Mouse (Mus musculus): Measurements from ENCODE around the gene Rfc2.

Rfc2 gene

DNA sequence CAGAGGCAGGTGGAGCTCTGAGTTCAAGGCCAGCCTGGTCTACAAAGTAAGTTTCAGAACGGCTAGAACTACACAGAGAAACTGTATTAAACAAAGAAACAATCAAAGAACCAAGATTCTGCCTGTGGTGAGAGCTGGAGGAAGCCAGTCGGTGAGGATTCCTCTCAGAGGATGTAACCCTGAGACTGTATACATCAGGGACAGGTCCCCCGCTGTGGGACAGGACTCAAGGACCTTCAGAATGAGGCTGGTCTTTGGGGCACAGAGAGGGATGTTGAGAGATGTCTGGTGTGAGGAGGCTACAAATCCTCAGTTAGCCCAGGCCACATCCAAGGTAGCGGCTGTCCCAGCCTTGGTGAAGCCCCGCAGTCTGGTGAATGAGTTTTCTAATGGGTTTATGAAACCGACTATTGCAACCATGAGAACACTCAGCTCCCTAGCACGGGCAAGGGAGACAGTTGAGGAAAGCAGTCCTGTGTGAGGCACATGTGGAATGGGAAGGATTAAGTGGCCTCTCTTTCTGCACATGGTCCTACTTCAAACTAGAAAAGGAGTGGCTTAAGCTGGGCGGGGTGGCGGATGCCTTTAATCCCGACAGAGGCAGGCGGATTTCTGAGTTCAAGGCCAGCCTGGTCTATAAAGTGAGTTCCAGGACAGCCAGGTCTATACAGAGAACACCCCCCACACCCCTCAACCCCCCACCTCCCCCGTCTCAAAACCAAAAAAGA, 28.9 kb downstream of the Rfc2 start:
- no peak for DNase-seq (ENCODE audit: low spot score in 2 of 2)

DNA sequence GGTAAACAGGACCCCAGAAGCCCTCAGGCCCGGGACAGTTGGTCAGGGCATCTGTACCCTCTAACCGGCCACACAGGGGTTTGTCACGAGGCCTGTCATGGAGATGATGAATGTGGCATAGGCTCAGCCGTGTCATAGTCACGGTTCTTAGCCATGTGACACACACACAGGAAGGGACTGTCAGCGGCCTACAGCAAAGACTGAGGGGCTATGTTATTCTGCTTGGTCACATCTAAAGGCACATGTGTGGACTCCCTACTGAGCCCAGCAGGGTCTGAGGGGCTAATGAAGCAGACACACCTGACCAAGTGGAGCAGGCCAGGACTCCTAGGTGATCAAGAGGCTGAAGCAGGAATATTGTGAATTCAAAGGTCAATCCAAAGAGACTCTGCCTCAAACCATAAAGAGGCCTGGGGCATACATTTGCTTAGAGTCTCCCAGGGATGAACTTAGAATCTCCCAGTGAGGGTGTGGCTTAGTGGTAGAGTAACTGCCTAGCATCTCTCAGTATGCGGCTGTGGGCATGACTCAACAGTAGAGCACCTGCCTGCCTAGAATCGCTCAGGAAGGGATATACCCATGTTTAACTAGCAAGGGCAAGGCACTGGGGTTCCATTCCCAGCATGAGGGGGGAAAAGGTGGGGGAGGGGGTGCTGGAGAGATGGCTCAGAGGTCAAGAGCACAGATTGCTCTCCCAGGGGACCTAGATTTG, 30.8 kb downstream of the Rfc2 start:
- no peak for DNase-seq (ENCODE audit: low spot score in 2 of 2)

DNA sequence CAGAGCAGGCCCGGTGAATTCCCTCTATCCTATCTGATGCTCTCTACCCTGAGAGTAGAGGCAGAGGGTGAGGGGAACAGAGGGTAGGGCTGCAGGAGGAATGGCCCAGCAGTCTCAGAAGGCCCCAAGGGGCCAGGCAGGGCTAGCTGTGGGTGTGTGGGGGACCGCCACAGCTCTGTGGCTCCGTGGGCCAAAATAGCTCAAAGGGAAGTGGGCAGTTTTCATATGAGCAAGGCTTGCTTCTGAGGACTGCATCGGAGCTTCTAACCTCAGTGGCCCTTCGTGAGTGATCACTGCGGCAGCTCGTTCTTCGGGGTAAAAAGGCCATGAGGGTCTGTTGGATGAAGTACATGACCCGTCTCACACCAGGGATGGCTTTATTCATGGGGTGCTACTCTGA, 32.6 kb downstream of the Rfc2 start:
- DNase-seq (ENCODE audit: low spot score in 2 of 2): no peak

DNA sequence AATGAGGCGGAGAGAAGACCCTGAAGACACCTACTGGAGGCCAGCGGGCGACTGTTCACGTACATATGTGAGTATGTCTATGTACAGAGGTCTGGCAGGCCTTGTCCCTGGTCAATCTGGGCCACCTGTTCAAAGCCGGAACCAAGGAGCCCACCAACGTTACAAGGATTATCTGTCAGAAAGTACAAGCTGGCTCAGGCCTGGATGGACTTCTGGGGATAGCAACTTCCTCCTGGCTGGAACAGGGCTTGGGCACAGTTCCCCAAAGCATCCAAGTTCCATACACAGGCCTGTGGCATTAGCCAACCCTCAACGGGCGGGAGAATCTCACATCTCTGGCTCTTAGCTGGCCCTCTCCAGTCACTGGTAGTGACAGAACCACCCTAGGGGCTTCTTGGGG, 33.1 kb downstream of the Rfc2 start:
- no peak for DNase-seq (ENCODE audit: low spot score in 2 of 2)

DNA sequence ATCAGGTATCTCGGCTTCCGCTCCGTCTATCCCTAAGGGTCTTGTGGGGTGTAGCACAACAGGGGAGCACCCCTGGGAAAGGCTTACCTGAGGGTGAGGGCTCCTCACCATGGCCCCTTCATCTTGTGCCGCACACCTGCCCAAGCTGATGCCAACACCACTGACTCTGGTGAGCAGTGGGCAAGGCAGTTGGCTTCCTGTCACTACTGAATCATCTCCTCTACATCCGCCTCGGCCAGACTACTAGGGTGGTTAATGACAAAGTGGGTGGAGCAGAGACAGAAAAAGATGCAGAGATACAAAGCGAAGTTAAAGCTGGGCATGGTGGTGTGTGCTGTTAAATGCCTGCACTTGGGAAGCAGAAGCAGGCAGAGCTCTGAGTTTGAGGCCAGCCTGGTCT, 33.6 kb downstream of the Rfc2 start, which contains the start of gene Lat2:
Lat2 (minus strand) TSS at position 224 of the 400 bp plus-strand sequence.
- no peak for DNase-seq (ENCODE audit: low spot score in 2 of 2)

DNA sequence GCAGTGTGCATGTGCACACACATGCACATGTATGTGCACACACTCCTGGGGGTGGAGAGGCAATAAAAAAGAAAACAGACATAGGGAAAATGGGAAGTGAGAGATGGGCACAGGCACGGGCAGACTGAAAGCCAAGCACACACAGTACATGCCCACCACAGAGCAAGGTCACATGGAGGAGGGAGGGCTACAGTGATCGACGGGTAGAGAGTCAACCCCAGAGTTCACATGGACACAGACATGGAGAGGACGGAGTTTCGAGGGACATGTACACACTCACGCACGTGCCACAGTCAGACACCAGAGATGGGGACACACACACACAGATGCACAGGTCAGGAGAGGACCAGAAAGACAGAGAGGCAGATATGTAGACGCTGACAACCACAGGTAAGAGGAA, 34.2 kb downstream of the Rfc2 start:
- no peak for DNase-seq (ENCODE audit: low spot score in 2 of 2)

DNA sequence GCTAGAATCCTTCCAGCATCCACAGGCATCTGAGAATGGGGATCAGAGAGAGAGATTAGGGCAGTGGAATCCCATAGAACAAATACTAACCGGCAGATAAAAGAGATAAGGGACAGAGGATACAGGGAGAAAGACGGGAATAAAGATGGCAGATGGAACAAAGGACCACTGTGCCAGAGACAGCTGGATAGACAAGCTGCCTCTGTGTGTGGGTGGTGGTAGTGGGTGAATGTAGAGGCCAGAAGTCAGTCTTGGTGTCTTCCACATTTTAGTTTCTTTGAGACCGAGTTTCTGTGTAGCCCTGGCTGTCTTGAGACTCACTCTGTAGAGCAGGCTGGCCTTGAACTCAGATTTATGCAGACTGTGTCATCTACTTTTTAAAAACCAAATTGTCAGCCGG, 34.6 kb downstream of the Rfc2 start:
- DNase-seq (ENCODE audit: low spot score in 2 of 2): no peak

DNA sequence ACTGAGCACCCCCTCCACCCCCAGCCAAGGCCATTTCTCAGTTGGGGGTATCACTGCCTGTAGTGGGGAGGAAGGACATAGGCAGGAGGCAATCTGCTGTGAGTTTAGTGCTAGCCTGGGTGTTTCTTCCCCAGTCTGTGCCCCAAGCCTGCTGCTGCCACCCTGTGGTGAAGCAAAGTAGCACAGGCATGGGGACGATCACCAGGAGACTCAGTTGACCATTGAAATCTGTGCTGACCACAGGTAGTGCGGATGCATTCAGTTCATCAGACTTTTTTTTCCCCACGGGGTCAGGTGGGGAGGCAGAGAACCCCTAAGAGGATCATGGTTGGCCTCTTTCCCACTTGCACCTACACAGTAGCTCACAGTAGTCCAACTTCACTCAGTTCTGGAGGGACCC, 35.9 kb downstream of the Rfc2 start:
- peak; percentile 42 to 74 for DNase-seq (ENCODE audit: low spot score in 2 of 2)

DNA sequence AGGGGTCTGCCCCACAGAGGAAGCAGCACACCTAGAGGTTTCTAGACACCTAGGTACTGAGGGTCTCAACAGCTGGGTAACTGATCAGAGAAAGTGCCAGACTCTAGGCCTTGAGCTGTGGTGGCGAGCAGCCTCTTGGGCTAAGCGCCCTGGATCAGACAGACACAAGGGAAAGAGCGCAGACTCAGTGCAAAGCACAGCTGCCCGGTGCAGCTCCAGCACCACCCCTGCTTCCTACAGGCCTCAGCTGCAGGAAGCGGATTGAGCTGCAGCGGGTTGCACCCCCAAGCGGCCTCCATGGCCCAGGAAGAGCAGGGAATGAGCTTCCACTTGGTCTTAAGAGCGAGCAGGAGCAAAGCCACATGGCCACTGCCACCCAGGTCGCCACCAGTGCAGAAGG, 39.3 kb downstream of the Rfc2 start:
- no peak for DNase-seq (ENCODE audit: low spot score in 2 of 2)

DNA sequence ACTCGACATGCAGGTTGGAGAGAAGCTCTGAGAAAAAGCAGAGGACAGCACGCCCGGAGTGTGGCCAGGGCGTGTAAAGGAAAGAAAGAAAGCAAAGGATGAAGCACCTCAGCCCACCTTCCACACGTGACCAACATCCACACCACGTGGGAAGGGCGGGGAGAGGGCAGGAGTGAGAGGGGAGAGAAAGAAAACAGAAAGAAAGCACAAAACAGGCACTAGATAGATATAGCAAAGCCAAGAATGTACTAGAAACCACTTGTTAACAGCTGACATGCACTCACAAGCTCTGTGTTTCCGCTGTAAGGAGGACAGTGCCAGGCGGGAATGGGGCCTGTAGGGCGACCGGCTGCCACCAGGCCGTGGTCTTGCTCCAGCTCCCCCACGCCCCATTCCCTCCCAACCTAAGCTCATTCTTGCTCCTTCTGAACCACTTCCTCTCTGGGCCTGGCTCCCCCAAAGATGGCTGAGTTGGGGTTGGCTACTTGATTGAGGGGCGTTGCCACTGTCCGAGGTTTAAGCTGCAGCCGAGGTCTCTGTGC, 40.0 kb downstream of the Rfc2 start:
- DNase-seq (ENCODE audit: low spot score in 2 of 2): no peak

DNA sequence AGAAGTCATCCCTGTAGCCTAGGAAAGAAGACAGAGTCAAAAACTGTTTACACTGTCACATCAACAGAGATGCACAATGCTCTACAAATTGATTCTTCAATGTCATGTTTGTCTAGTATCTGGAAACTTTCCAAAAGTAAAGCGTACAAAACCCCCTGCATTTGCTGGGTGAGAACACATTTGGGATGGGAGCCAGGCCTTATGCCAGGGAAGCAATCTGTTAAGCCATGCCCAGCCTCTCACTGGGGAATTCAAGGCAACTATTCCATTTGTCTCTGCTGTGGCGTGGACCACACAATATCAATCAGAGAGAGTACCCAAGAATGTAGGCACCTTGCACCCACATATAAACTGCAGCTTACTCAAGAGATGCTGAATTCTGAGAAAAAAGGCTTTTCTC, 40.9 kb downstream of the Rfc2 start:
- DNase-seq (ENCODE audit: low spot score in 2 of 2): no peak

DNA sequence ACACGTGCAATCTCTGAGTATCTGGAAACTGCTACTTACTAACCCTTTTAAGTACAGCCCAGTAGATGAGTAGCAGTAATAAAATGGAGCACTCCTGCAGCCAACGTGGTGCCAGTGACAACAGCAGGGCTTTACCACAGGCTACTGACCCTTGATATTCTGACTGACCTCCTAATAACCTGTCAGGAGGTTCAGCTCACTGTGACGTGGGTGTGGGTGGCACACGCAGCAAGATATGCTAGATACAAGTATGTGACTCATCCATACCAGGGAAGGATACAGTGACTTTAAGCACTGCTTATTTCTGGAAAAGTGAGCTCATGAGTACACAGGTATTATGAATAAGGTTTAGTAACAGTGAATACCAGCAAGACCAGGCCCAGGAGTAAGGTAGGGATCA, 48.3 kb downstream of the Rfc2 start:
- no peak for DNase-seq (ENCODE audit: low spot score in 2 of 2)

DNA sequence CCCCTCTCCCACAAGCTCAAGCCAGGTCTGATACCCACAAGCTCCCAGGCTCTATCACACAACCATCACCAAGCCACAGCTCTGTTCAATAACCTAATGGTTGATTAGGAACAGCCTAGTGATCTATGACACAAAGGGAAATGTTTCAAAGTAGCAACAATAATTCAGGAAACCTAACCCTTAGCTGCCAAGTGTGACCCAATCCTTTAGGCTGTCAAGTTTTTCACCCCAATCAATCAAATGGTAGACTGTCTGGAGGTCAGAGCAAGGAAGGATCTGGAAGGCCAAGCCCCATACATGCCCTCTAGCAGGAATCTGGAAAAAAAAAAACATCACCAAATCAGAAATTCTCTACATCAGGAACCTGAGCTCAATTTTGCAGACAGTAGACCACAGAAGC, 49.7 kb downstream of the Rfc2 start:
- no peak for DNase-seq (ENCODE audit: low spot score in 2 of 2)

DNA sequence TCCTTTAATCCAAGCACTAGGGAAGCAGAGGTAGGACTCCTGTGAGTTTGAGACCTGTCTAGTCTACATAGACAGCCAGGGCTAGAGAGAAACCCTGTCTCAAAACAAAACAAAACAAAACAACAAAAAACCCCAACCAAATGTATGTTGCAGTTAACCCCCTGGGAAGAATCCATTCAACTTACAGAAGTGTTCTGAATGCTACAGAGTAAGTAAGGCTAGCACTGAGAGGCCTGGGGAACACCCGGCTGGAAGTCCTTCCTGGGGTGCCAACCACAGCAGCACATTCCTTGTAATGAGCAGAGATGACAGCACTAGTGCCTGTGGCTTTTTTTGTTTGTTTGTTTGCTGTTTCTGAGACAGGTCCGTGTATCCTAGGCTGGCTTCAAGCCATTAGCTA, 51.7 kb downstream of the Rfc2 start:
- no peak for DNase-seq (ENCODE audit: low spot score in 2 of 2)

DNA sequence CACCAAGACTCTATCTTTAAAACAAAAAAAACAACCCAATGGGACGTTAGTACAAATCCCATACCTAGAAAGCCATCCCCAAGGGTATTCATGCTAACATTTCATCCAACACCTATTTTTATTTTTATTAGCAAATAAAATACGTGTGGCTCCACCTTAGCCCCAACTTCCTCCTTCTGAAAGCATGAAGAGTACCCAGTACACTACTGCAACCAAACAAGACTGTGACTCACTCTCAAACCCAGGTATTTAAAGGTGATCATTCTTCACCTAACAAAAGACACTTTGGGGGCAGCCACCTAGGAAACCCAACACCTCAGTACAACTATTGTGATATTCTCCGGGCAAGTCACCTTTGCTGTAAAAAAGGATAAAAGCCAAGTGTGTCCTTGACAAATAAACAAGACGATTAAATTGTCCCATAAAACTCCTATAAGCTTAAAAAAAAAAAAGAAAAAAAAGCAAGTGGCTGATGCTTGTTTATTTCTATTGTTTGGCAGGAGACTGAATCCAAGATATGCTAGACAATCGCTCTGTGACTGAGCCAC, 56.7 kb downstream of the Rfc2 start:
- DNase-seq (ENCODE audit: low spot score in 2 of 2): no peak

DNA sequence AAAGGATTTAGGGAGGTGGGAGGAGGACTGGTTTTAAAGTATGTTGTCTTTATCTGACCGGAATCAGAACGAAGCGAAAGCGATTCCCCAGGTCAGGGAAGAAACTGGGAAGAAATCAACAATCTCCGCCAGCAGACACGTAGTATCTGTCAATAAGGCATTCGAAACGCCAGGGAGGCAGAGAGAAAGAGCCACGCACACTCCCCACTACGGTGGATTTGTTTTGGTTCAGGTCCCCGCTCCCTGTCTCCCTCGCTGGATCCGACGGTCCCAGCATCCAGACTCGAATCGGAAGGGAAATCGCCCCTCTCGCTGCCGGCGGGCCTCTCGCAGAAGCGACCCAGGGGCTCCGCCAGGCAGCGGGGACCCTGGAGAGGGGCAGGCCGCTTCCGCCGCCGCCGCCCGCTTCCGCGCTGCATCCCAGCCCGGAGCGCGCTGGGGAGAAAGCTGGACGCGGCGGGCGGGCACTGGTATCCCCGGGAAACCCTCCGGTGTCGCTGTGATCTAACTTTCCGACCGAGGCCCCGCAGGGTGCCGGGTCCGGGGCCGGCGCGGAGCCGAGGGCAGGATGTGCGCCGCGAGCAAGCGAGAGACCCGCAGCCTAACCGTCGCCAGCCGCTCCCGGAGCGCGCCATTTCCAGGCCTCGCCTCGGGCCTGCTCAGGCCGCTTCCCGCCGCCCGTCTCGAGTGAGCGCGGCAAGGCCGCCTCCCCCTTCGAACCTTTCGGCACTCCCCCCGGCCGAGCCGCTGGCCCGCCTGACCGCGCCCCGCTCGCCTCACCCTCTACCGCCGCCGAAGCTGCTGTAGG, 57.5 kb downstream of the Rfc2 start:
- DNase-seq (ENCODE audit: low spot score in 2 of 2): no peak

DNA sequence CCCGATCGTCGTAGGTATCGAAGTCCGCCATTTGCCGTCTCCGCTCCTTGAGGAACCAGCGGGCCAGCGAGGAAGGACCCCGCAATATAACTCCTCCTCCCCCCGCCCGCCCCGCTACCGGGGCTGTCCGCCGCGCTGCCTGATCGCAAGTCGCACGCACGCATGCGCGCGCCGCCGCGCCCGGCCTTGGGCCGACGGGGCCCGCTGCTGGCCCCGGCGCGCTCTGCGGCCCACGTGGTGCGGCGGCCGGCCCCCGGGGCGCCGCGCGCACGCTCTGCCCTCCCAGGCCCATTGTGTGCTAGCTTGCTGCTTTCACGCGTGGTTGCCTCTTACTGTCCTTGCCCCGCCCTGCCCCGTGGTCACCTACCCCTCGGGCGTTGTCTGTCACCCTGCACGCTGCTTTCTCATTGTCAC, 58.1 kb downstream of the Rfc2 start, which contains the start of gene Eif4h:
Eif4h (minus strand) TSS at position 222 of the 414 bp plus-strand sequence.
- peak; percentile 96 to 97 for DNase-seq (ENCODE audit: low spot score in 2 of 2)

DNA sequence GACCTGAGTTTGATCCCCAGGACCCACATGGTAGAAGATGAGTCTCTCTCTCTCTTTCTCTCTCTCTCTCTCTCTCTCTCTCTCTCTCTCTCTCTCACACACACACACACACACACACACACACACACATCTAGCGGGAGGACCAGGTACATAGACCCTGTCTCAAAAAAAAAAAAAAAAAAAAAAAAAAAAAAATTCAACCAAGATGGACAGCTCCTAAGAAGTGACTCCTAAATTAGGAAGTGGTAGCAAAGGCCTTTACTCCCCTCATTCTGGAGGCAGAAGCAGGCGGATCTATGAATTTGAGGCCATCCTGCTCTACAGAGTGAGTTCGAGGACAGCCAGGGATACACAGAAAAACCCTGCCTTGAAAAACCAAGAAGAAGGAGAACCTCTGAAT, 59.2 kb downstream of the Rfc2 start:
- DNase-seq (ENCODE audit: low spot score in 2 of 2): no peak

DNA sequence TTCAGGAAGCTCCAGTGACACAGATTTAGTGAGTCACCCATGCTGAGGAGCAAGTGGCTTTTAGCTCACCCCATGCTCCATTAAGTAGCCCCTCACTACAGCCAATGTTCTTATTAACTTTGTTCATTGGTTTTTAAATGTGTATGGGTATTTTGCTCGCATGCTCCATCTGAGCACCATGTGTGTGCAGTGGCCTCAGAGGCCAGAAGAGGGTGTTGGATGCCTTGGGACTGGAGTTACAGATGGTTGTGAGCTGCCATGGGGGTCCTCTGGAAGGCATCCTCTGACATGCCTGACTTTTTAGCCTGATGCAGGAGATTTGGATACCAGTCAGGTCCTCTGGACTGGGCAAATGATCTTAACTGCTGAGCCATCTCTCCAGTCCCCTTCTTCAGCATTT, 63.0 kb downstream of the Rfc2 start:
- DNase-seq (ENCODE audit: low spot score in 2 of 2): no peak

DNA sequence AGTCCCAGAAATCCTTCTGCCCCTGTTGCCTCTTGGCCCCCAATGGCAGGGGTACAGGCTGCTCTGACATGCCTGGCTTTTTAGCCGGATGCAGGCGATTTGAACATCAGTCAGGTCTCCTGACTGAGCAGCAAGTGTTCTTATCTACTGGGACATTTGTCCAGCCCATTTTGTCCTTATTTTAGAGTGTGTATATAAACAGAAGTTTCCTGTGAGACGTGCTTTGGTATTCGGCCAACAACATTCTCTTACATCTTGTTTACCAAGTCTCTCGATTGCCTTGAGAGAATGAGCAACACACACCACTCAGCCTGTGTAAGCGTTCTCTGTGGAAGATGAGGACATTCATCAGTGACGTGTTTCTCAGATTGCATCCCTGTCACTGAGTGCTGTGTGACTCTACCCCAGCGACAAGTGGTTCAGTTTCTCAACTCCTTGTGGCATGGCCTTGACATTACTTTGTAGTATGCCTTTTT, 63.5 kb downstream of the Rfc2 start:
- DNase-seq (ENCODE audit: low spot score in 2 of 2): no peak

DNA sequence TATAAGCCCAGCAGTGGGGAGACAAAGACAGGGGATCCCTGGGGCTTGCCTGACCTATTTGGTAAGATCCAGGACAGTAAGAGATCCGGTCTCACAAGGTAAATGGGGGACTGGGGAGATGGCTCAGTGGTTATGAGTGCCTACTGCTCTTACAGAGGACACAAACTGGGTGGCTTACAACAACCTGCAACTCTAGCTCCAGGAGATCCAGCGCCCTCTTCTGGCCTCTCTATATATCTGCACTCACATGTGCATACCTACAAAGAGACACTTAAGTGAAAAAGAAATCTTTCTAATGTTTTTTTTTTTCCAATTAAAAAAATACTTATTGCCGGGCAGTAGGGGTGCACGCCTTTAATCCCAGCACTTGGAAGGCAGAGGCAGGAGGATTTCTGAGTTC, 65.3 kb downstream of the Rfc2 start:
- DNase-seq (ENCODE audit: low spot score in 2 of 2): no peak

DNA sequence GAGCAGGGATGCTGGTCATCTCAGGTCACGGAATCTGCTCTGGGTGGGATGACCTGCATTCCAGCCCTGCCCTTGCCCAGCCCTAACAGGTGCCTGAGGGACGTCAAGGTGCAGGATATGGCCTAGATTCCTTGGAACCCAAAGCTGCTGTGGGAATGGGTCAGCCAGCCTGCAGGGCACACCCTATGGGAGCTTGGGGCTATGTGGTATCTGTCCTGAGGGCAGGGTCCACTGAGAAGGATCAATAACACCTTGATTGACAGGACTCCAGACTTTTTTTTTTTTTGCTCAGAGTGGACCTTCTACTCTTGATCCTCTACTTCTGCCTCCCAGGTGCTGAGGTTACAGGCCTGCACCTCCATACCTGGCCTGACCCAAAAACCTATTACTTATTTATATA, 66.2 kb downstream of the Rfc2 start:
- no peak for DNase-seq (ENCODE audit: low spot score in 2 of 2)
